Mouse (Mus musculus): Measurements from ENCODE around the gene Rgs14. TPM values are rescaled to one million over a fixed set of nuclear protein-coding genes. Genes with fewer than 3 reads are reported as not detected.

The Rgs14 gene
- polyA plus RNA-seq, 1 experiment, result 14.6 TPM

DNA sequence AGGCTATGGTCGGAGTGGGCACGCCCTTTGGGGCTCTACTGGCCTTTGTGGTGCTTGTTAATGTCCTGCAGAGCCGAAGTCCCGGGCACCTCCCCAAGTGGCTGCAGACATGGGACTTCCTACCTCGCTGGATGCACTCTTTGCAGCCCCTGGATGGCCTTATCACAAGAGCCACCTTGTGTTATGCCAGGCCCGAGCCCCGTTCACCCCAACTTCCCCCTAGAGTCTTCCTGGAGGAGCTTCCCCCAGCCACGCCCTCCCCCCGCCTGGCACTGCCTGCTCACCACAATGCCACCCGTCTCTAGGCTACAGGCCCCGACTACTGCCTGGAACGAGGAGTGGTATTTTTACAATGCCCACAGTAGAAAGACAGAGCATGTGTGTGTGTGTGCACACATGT, 43.8 kb downstream of the Rgs14 start:
- no peaks in the 10 kb centered on the region for H3K36me3 ChIP-seq (ENCODE audit: control insufficient read depth, insufficient read depth, low read length)
- 0 out of 2 replicates have a peak, but pooled peaks cover 4% of the 10 kb centered on the region for H3K27me3 ChIP-seq (ENCODE audit: control insufficient read depth, insufficient read depth, low read length)
- no peak overlapping the region for H3K4me3 ChIP-seq (ENCODE audit: low read depth, low read length)
- H3K4me1 ChIP-seq (ENCODE audit: control insufficient read depth, insufficient read depth, insufficient read length, low read length), result peaks cover 6% of the 10 kb centered on the region
- H3K27ac ChIP-seq (ENCODE audit: insufficient read depth, low read depth, low read length), result no peak overlapping the region
- WGBS, result 55% methylated on average over 12 of the region's 12 CpGs
- TF ChIP-seq POLR2A (IDR thresholded peaks at IDR 0.05; ENCODE audit: low read depth, low read length) (no peak), CTCF (IDR thresholded peaks at IDR 0.05; ENCODE audit: extremely low read depth, insufficient read length, insufficient replicate concordance, low read depth, low read length) (no peak)

DNA sequence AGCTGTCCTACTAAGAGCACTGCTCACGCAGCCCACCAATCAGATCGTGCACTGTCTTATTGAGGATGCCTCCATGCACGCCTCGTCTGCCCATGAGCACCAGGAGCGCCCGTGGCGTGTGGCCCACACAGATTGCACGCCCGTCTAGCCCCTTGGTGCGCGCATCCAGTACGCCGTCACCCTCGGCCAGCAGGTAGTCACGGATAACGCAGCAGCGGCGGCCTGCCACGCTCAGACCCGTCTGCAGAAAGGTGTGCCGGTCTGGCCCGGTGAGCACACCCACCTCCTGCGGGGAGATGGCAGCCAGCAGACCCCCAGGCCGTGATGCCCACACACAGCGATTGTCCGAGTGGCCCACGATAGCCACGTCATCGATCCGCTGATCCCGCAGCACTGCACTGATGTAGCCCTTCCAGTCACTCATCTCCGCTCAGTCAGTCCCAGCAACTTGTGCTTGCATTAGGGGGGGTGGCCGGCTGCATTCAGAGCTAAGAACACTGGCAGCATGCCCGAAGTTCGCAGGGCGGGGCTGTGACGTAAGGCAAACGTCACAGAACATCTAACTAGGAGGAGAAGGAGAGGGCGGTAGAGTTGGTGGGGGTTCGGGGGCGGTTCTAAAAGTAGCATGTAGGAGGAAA, 45.3 kb downstream of the Rgs14 start, which contains the start of gene Pfn3:
Gene Pfn3, minus strand, starts transcription at position 490 of the 638 bp plus-strand sequence.
- H3K27me3 ChIP-seq (ENCODE audit: control insufficient read depth, insufficient read depth, low read length), result peaks cover 5% of the 10 kb centered on the region
- TF ChIP-seq POLR2A (IDR thresholded peaks at IDR 0.05; ENCODE audit: low read depth, low read length), result no peak
- TF ChIP-seq CTCF (IDR thresholded peaks at IDR 0.05; ENCODE audit: extremely low read depth, insufficient read length, insufficient replicate concordance, low read depth, low read length), result no peak
- no peaks in the 10 kb centered on the region for H3K36me3 ChIP-seq (ENCODE audit: control insufficient read depth, insufficient read depth, low read length)
- 26% methylated on average over 41 of the region's 41 CpGs for WGBS
- H3K4me3 ChIP-seq (ENCODE audit: low read depth, low read length), result peak within 1 kb of the TSS; percentile 12; the same call in 1 of the 2 replicates
- peaks cover 7% of the 10 kb centered on the region for H3K4me1 ChIP-seq (ENCODE audit: control insufficient read depth, insufficient read depth, insufficient read length, low read length)
- H3K27ac ChIP-seq (ENCODE audit: insufficient read depth, low read depth, low read length), result no peak within 1 kb of the TSS

DNA sequence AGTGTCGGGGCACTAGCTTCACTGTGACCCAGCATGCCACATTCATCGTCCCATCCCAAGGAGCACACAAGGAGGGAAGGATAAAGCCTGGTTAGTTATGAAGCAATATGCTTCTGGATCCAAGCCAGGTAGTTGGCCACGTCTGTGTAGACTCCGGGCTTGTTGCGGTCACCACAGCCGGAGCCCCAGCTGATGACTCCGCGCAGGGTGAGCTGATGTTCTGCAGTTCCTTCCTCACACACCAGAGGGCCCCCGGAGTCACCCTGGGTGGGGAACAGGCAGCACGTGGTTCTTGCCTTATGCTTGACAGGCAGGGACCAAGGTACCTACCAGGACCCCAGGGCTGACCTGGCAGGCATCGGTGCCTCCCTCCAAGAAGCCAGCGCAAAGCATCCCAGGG, 48.5 kb downstream of the Rgs14 start:
- Histone ChIP-seq H3K4me1 (ENCODE audit: control insufficient read depth, insufficient read depth, insufficient read length, low read length) (peaks cover 22% of the 10 kb centered on the region), H3K27me3 (ENCODE audit: control insufficient read depth, insufficient read depth, low read length) (peaks cover 19% of the 10 kb centered on the region), H3K36me3 (ENCODE audit: control insufficient read depth, insufficient read depth, low read length) (no peaks in the 10 kb centered on the region), H3K4me3 (ENCODE audit: low read depth, low read length) (no peak overlapping the region), H3K27ac (ENCODE audit: insufficient read depth, low read depth, low read length) (no peak overlapping the region)
- TF ChIP-seq CTCF (IDR thresholded peaks at IDR 0.05; ENCODE audit: extremely low read depth, insufficient read length, insufficient replicate concordance, low read depth, low read length) (peak; percentile 80), POLR2A (IDR thresholded peaks at IDR 0.05; ENCODE audit: low read depth, low read length) (0 out of 2 replicates have a peak, but pooled peaks have one; percentile 20)
- WGBS, result 8% methylated on average over 12 of the region's 12 CpGs

DNA sequence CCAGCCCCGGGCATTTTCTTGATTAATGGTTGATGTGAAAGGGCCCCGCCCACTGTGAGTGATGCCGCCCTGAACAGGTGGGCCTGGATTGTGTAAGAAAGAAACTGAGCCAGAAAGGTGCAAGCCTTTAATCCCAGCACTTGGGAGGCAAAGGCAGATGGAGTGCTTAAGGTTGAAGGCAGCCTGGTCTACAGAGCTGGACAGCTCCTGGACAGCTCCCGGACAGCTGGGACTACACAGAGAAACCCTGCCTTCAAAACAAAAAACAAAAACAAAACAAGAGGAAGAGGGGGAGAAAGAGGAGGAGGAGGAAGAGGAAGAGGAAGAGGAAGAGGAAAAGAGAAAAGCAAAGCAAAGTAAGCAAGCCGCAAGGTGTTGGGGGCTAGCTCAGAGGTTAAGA, 49.6 kb downstream of the Rgs14 start:
- Histone ChIP-seq H3K36me3 (ENCODE audit: control insufficient read depth, insufficient read depth, low read length) (no peaks in the 10 kb centered on the region), H3K27me3 (ENCODE audit: control insufficient read depth, insufficient read depth, low read length) (peaks cover 19% of the 10 kb centered on the region), H3K4me3 (ENCODE audit: low read depth, low read length) (no peak overlapping the region), H3K27ac (ENCODE audit: insufficient read depth, low read depth, low read length) (no peak overlapping the region), H3K4me1 (ENCODE audit: control insufficient read depth, insufficient read depth, insufficient read length, low read length) (peaks cover 22% of the 10 kb centered on the region)
- TF ChIP-seq POLR2A (IDR thresholded peaks at IDR 0.05; ENCODE audit: low read depth, low read length), result no peak
- no peak for TF ChIP-seq CTCF (IDR thresholded peaks at IDR 0.05; ENCODE audit: extremely low read depth, insufficient read length, insufficient replicate concordance, low read depth, low read length)
- 54% methylated on average over 5 of the region's 5 CpGs for WGBS

DNA sequence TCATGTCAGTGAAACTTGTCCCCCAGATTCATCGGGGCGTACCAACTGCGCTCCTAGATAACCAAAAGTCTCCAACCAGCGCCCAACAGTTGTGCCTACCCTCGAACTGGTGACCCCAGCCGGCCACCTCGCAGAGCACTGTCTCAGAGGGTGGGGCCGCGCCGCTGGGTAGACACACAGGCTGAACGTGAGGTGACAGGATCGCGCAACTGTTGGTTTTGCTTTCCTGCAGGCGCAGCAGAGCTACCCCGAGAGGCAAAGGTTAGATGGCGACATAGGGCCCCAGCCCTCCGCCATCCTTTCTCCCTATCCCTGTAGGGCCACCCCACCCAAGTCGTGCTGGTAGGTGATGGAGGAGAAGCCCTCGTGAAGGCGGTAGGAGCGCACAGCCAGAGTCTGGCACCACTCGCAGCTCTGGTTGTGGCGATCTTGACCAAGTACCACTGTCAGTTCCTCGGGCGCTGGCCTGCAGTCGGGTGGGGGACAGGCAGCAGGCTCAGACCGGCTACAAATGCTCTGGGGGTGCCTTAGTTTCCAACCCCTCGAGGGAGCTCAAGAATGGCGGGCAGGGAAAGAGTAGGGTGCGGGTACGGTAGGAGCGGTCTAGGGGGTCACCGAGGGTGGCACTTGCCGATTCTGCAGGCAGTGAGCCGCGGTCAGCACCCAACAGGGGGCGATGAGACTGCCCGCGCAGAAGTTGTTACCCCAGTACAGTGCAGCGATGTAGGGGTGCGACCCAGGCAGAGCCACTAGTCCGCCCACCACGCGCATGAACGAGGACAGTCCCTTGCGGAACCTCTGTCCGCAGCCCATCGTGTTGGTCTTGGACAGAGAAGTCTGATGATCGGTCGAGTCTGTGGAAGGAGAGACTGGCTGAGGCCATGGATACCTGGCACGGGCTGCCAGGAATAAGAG, 50.7 kb downstream of the Rgs14 start:
- Histone ChIP-seq H3K4me1 (ENCODE audit: control insufficient read depth, insufficient read depth, insufficient read length, low read length) (peaks cover 18% of the 10 kb centered on the region), H3K36me3 (ENCODE audit: control insufficient read depth, insufficient read depth, low read length) (no peaks in the 10 kb centered on the region), H3K27ac (ENCODE audit: insufficient read depth, low read depth, low read length) (no peak overlapping the region), H3K27me3 (ENCODE audit: control insufficient read depth, insufficient read depth, low read length) (peaks cover 17% of the 10 kb centered on the region), H3K4me3 (ENCODE audit: low read depth, low read length) (peak overlapping the region; percentile 26; the same call in 1 of the 2 replicates)
- WGBS, result 22% methylated on average over 51 of the region's 51 CpGs
- no peak for TF ChIP-seq CTCF (IDR thresholded peaks at IDR 0.05; ENCODE audit: extremely low read depth, insufficient read length, insufficient replicate concordance, low read depth, low read length)

DNA sequence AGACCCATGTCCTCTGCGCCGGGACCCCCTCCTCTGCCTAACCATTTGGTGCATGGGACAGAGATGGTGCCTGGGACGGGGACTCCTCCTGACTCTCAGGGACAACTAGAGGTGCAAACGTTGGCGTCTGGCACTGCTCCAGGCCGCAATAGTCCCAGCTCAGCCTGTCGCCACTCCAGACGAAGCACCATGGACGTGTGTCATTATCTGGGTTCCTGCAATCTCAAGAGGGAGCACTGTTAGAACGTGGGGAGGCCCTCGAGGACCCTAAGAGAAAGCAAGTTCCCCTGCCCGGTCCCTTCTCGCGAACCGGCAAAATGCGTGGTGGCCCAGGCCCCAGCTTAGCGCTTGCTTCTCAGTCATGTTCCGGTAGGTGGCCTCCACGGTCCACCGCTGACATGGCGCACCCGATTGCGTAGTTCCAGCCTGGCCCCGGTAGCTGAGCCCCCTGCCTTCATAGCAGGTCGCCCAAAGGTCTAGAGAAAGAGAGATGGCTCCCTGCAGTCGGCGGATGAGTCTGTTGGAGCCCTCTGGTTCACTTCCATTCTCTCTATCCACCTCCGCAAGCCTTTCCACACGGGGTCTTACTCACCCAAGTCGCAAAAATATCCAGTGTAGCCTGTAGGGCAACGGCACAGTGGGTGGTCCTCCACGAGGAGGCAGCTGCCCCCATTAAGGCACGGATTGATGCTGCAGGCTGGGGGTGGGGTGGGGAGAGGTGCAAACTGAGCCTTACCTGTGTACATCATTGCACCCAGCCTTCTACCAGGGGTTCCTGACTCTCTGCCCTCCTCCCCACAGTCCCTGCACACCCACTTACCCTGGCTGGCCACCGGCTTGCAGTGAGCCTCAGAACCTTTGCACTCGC, 51.6 kb downstream of the Rgs14 start:
- Histone ChIP-seq H3K36me3 (ENCODE audit: control insufficient read depth, insufficient read depth, low read length) (no peaks in the 10 kb centered on the region), H3K27ac (ENCODE audit: insufficient read depth, low read depth, low read length) (no peak overlapping the region), H3K4me1 (ENCODE audit: control insufficient read depth, insufficient read depth, insufficient read length, low read length) (peaks cover 18% of the 10 kb centered on the region), H3K27me3 (ENCODE audit: control insufficient read depth, insufficient read depth, low read length) (peaks cover 15% of the 10 kb centered on the region), H3K4me3 (ENCODE audit: low read depth, low read length) (peak overlapping the region; percentile 26)
- TF ChIP-seq POLR2A (IDR thresholded peaks at IDR 0.05; ENCODE audit: low read depth, low read length) (no peak), CTCF (IDR thresholded peaks at IDR 0.05; ENCODE audit: extremely low read depth, insufficient read length, insufficient replicate concordance, low read depth, low read length) (peak; percentile 65)
- WGBS, result 8% methylated on average over 35 of the region's 35 CpGs
